ENCODE assay signal across 13 mouse cellular contexts in genomic region chr11:95728916-95729907, GRCm38 (mm10). TPM values are rescaled to one million over a fixed set of nuclear protein-coding genes. Genes with fewer than 3 reads are reported as not detected.
DNase-seq lines count a peak whose midpoint lies in the region; ATAC-seq and TF ChIP-seq lines count a peak whose summit lies in the region.
"Had no signal": no experiment of that assay in that cellular context is flagged by ENCODE, and none has a peak within 500 bp of the region (broad histone marks: within the 10 kb centered on the region; RNA-seq: fewer than 3 reads in every experiment).

No protein-coding gene starts in this region.

- intact Hi-C loops in heart, adult 2 months (cut with DNase I), result loop anchor here (2.0 kb wide), 1 partner anchor 14 kb away; no protein-coding TSS in a partner anchor
- intact Hi-C loops in heart, postnatal 10 days (cut with DNase I), result no loop called here

- H3K4me3 ChIP-seq in heart, adult 2 months, result peak overlapping the region; percentile 38
- H3K4me3 ChIP-seq: heart, embryonic 15.5 days; midbrain, embryonic 13.5 days had no signal

- H3K4me1 ChIP-seq in heart, adult 2 months (ENCODE audit: control insufficient read depth, insufficient read depth, low read length), result peaks cover 5% of the 10 kb centered on the region

- TF ChIP-seq EP300 in heart, adult 2 months (IDR thresholded peaks at IDR 0.05; ENCODE audit: insufficient read depth, low read depth, low read length), result no peak

- TF ChIP-seq CTCF in heart, adult 2 months (IDR thresholded peaks at IDR 0.05), result no peak

- DNase-seq in heart, adult 2 months, result no peak
- DNase-seq in heart, postnatal 10 days, result no peak
- peak; percentile 33 for DNase-seq in CD4-positive helper T cell, adult 2 months (ENCODE audit: low read depth, low spot score)
- DNase-seq in adrenal gland, postnatal 14 days, result no peak
- no peak for DNase-seq in layer of hippocampus, postnatal 14 days (ENCODE audit: low spot score in 2 of 2)
- no peak for DNase-seq in embryo, embryonic 9.5 days (ENCODE audit: extremely low spot score)
- DNase-seq: B cell, adult 2 months; cerebellum, postnatal 14 days; right cerebral cortex, postnatal 4 days had no signal

- 0 out of 2 replicates have a peak, but pooled peaks have one; percentile 42 for ATAC-seq in common myeloid progenitor, adult 5-6 weeks (replicated peaks; ENCODE audit: low read depth, poor library complexity, severe bottlenecking)
- ATAC-seq in megakaryocyte, adult 5-6 weeks (ENCODE audit: poor library complexity, severe bottlenecking), result peak; percentile 63; the same call in 1 of the 2 replicates
- ATAC-seq: midbrain, embryonic 13.5 days had no signal

- H3K27me3 ChIP-seq in heart, adult 2 months (ENCODE audit: control insufficient read depth, insufficient read depth, low read length), result no peaks in the 10 kb centered on the region
- H3K27me3 ChIP-seq: heart, embryonic 15.5 days; midbrain, embryonic 13.5 days had no signal

- WGBS in heart, adult 2 months, result 70% methylated on average over 12 of the region's 12 CpGs

- H3K36me3 ChIP-seq in heart, adult 2 months (ENCODE audit: control insufficient read depth, insufficient read depth, low read length), result peaks cover 2% of the 10 kb centered on the region; the same call in 1 of the 2 replicates
- H3K36me3 ChIP-seq: heart, embryonic 15.5 days; midbrain, embryonic 13.5 days had no signal

- no peak for TF ChIP-seq POLR2A in heart, adult 2 months (IDR thresholded peaks at IDR 0.05; ENCODE audit: insufficient read depth, low read depth, low read length)

- H3K9ac ChIP-seq in heart, adult 2 months (ENCODE audit: low read depth, low read length), result no peak overlapping the region
- H3K9ac ChIP-seq: heart, embryonic 15.5 days; midbrain, embryonic 13.5 days had no signal

- peaks cover 8% of the 10 kb centered on the region; the same call in 1 of the 2 replicates for H3K79me2 ChIP-seq in heart, adult 2 months (replicated peaks; ENCODE audit: control insufficient read depth, insufficient read depth, low read length)

- H3K27ac ChIP-seq in heart, adult 2 months, result peak overlapping the region; percentile 59
- H3K27ac ChIP-seq: heart, embryonic 15.5 days; midbrain, embryonic 13.5 days had no signal

RNA-seq across cellular contexts. Expression of gene B130006D01Rik, which starts 5.8 kb away (rescaled TPM):
- under 1 TPM; 0.26 to 0.30 TPM for total RNA-seq in heart, adult 2 months (2021)
- polyA plus RNA-seq in heart, adult 2 months (2012; rRNA removed), result 0.06 and 0.15 TPM in 2 replicates
- total RNA-seq in heart, postnatal 10 days (2021), result under 1 TPM; 0.47 to 0.79 TPM
- total RNA-seq in common myeloid progenitor, adult 5-6 weeks (2017), result 1.5 and 1.6 TPM in 2 replicates
- total RNA-seq in megakaryocyte, adult 5-6 weeks (2015), result 1.3 and 2.7 TPM in 2 replicates
- 1.8 and 2.2 TPM in 2 replicates for total RNA-seq in megakaryocyte, adult 5-6 weeks (2017)
- 0.82 and 1.2 TPM in 2 replicates for total RNA-seq in adrenal gland, postnatal 14 days (2021)
- total RNA-seq in layer of hippocampus, postnatal 14 days (2021), result 1 to 10 TPM; 1.4 to 2.0 TPM

RNA-seq across cellular contexts. Expression of gene Zfp652, which starts 16.7 kb away (rescaled TPM):
- 10 to 100 TPM; 47.6 to 54.4 TPM for total RNA-seq in heart, adult 2 months (2021)
- 16.1 and 22.3 TPM in 2 replicates for polyA plus RNA-seq in heart, adult 2 months (2012; rRNA removed)
- 10 to 100 TPM; 48.9 to 52.2 TPM for total RNA-seq in heart, postnatal 10 days (2021)
- 19.7 and 22.2 TPM in 2 replicates for total RNA-seq in common myeloid progenitor, adult 5-6 weeks (2017)
- 32.0 and 41.3 TPM in 2 replicates for total RNA-seq in megakaryocyte, adult 5-6 weeks (2015)
- 20.6 and 28.1 TPM in 2 replicates for total RNA-seq in megakaryocyte, adult 5-6 weeks (2017)
- 42.9 and 43.6 TPM in 2 replicates for total RNA-seq in adrenal gland, postnatal 14 days (2021)
- total RNA-seq in layer of hippocampus, postnatal 14 days (2021), result 10 to 100 TPM; 48.7 to 49.6 TPM
